Mouse (Mus musculus): Measurements from ENCODE around the gene Ptchd1. TPM values are rescaled to one million over a fixed set of nuclear protein-coding genes. Genes with fewer than 3 reads are reported as not detected.

The Ptchd1 gene
- polyA plus RNA-seq, 1 experiment from 2014 or later, result 0.60 TPM

GRCm38 (mm10) chrX:155543780-155544179 is 79.8 kb downstream of the Ptchd1 start:
- Histone ChIP-seq H3K4me2 (no peak overlapping the region), H3K9ac (ENCODE audit: low read depth, low read length) (no peak overlapping the region), H3K27ac (ENCODE audit: low read depth, low read length) (no peak overlapping the region), H3K27me3 (replicated peaks; ENCODE audit: control insufficient read depth, insufficient read depth, low read length) (no peaks in the 10 kb centered on the region), H3K4me1 (replicated peaks; ENCODE audit: control insufficient read depth, insufficient read depth, low read length) (no peaks in the 10 kb centered on the region), H3K36me3 (ENCODE audit: control insufficient read depth, insufficient read depth, low read length) (no peaks in the 10 kb centered on the region), H3K4me3 (ENCODE audit: low read depth, low read length) (no peak overlapping the region), H3K9me3 (ENCODE audit: control insufficient read depth, low read length) (no peaks in the 10 kb centered on the region)
- ATAC-seq (replicated peaks; ENCODE audit: low FRiP score) (no peak), DNase-seq (ENCODE audit: low spot score) (no peak)

Other genes starting within 250 kb of the Ptchd1 start
- not detected in 2 replicates for gene Gm15155, start 927 bp upstream of the Ptchd1 start, polyA plus RNA-seq (2014; fragmentation: Nextera tagmentation; extraction: Ambion mirVana)